Mouse (Mus musculus): ENCODE results near the gene Myl6b. TPM values are rescaled to one million over a fixed set of nuclear protein-coding genes. Genes with fewer than 3 reads are reported as not detected.

The Myl6b gene
- polyA plus RNA-seq, 1 experiment from 2014 or later: 4.4 TPM

- no peaks in the 10 kb centered on the region for H3K9me3 ChIP-seq (ENCODE audit: low read depth, low read length)
- no peak overlapping the region for H3K4me3 ChIP-seq (ENCODE audit: low read depth, low read length)
- ATAC-seq (ENCODE audit: insufficient read depth) (no peak), DNase-seq (no peak)
- H3K36me3 ChIP-seq (ENCODE audit: insufficient read depth): peaks cover 40% of the 10 kb centered on the region
- H3K4me1 ChIP-seq (ENCODE audit: insufficient read depth): no peaks in the 10 kb centered on the region
- TF ChIP-seq CTCF (IDR thresholded peaks at IDR 0.05; ENCODE audit: low read depth): no peak
- WGBS: 74% methylated on average over 2 of the region's 2 CpGs
- H3K4me2 ChIP-seq: no peak overlapping the region
- H3K9ac ChIP-seq: no peak overlapping the region
- no peak overlapping the region for H3K27ac ChIP-seq (ENCODE audit: low read depth)
- H3K27me3 ChIP-seq (ENCODE audit: insufficient read depth, low read length): no peaks in the 10 kb centered on the region
Measured at GRCm38 (mm10) chr10:128543100-128543499, 44.6 kb upstream of the Myl6b start.

GRCm38 (mm10) chr10:128538340-128538870, 39.9 kb upstream of the Myl6b start:
- no peak for ATAC-seq (ENCODE audit: insufficient read depth)
- Histone ChIP-seq H3K9me3 (ENCODE audit: low read depth, low read length) (no peaks in the 10 kb centered on the region), H3K9ac (no peak overlapping the region), H3K27me3 (ENCODE audit: insufficient read depth, low read length) (no peaks in the 10 kb centered on the region), H3K36me3 (ENCODE audit: insufficient read depth) (peaks cover 15% of the 10 kb centered on the region), H3K27ac (ENCODE audit: low read depth) (no peak overlapping the region), H3K4me1 (ENCODE audit: insufficient read depth) (no peaks in the 10 kb centered on the region), H3K4me2 (no peak overlapping the region), H3K4me3 (ENCODE audit: low read depth, low read length) (no peak overlapping the region)
- DNase-seq: no peak
- WGBS: 91% methylated on average over 1 of the region's 1 CpGs
- no peak for TF ChIP-seq CTCF (IDR thresholded peaks at IDR 0.05; ENCODE audit: low read depth)

GRCm38 (mm10) chr10:128536266-128536940, 37.9 kb upstream of the Myl6b start:
- 13% methylated on average over 18 of the region's 18 CpGs for WGBS
- DNase-seq (peak; percentile 96), ATAC-seq (ENCODE audit: insufficient read depth) (peak; percentile 95)
- Histone ChIP-seq H3K4me2 (peak overlapping the region; percentile 54), H3K4me1 (ENCODE audit: insufficient read depth) (no peaks in the 10 kb centered on the region), H3K4me3 (ENCODE audit: low read depth, low read length) (peak overlapping the region; percentile 12), H3K27me3 (ENCODE audit: insufficient read depth, low read length) (no peaks in the 10 kb centered on the region), H3K27ac (ENCODE audit: low read depth) (no peak overlapping the region), H3K36me3 (ENCODE audit: insufficient read depth) (no peaks in the 10 kb centered on the region), H3K9me3 (ENCODE audit: low read depth, low read length) (no peaks in the 10 kb centered on the region), H3K9ac (0 out of 2 replicates have a peak overlapping the region, but pooled peaks have one; percentile 4)
- TF ChIP-seq CTCF (IDR thresholded peaks at IDR 0.05; ENCODE audit: low read depth): peak; percentile 93

- H3K4me1 ChIP-seq (ENCODE audit: insufficient read depth): no peaks in the 10 kb centered on the region
- 71% methylated on average over 4 of the region's 4 CpGs for WGBS
- H3K9ac ChIP-seq: 0 out of 2 replicates have a peak overlapping the region, but pooled peaks have one; percentile 4
Measured at GRCm38 (mm10) chr10:128535624-128536265, 37.3 kb upstream of the Myl6b start.

GRCm38 (mm10) chr10:128535206-128535605, 36.7 kb upstream of the Myl6b start:
- Histone ChIP-seq H3K27ac (ENCODE audit: low read depth) (no peak overlapping the region), H3K36me3 (ENCODE audit: insufficient read depth) (no peaks in the 10 kb centered on the region), H3K4me3 (ENCODE audit: low read depth, low read length) (no peak overlapping the region), H3K27me3 (ENCODE audit: insufficient read depth, low read length) (no peaks in the 10 kb centered on the region), H3K4me2 (no peak overlapping the region), H3K4me1 (ENCODE audit: insufficient read depth) (no peaks in the 10 kb centered on the region), H3K9me3 (ENCODE audit: low read depth, low read length) (no peaks in the 10 kb centered on the region), H3K9ac (no peak overlapping the region)
- no peak for TF ChIP-seq CTCF (IDR thresholded peaks at IDR 0.05; ENCODE audit: low read depth)
- WGBS: 71% methylated on average over 2 of the region's 2 CpGs
- DNase-seq: no peak
- ATAC-seq (ENCODE audit: insufficient read depth): no peak

More at GRCm38 (mm10) chr10:128535624-128536265, 37.3 kb upstream of the Myl6b start:
- no peaks in the 10 kb centered on the region for H3K9me3 ChIP-seq (ENCODE audit: low read depth, low read length)
- DNase-seq (no peak), ATAC-seq (ENCODE audit: insufficient read depth) (peak; percentile 7; the same call in 1 of the 2 replicates)
- H3K36me3 ChIP-seq (ENCODE audit: insufficient read depth): no peaks in the 10 kb centered on the region
- no peaks in the 10 kb centered on the region for H3K27me3 ChIP-seq (ENCODE audit: insufficient read depth, low read length)
- H3K4me3 ChIP-seq (ENCODE audit: low read depth, low read length): peak overlapping the region; percentile 8; the same call in 1 of the 2 replicates
- peak overlapping the region; percentile 54 for H3K4me2 ChIP-seq
- no peak for TF ChIP-seq CTCF (IDR thresholded peaks at IDR 0.05; ENCODE audit: low read depth)
- H3K27ac ChIP-seq (ENCODE audit: low read depth): no peak overlapping the region

- TF ChIP-seq CTCF (IDR thresholded peaks at IDR 0.05; ENCODE audit: low read depth): no peak
- DNase-seq (no peak), ATAC-seq (ENCODE audit: insufficient read depth) (peak; percentile 25; the same call in 1 of the 2 replicates)
- Histone ChIP-seq H3K4me2 (peak overlapping the region; percentile 100), H3K27me3 (ENCODE audit: insufficient read depth, low read length) (no peaks in the 10 kb centered on the region), H3K27ac (ENCODE audit: low read depth) (peak overlapping the region; percentile 67; the same call in 1 of the 2 replicates), H3K9ac (peak overlapping the region; percentile 48), H3K4me1 (ENCODE audit: insufficient read depth) (no peaks in the 10 kb centered on the region), H3K9me3 (ENCODE audit: low read depth, low read length) (no peaks in the 10 kb centered on the region), H3K36me3 (ENCODE audit: insufficient read depth) (no peaks in the 10 kb centered on the region), H3K4me3 (ENCODE audit: low read depth, low read length) (peak overlapping the region; percentile 82)
- 26% methylated on average over 28 of the region's 28 CpGs for WGBS
Measured at GRCm38 (mm10) chr10:128526366-128527356, 28.2 kb upstream of the Myl6b start.
